Mouse (Mus musculus) kidney, postnatal 14 days (tissue): ENCODE measurements around the gene Adora3.
"Not testable (repeated sequence)": the region's sequence is repeated elsewhere in the genome, so short reads cannot be mapped to it uniquely, and the experiment has no call there.

Source experiments
- DNase-seq: peaks from one replicate; pipeline ENCODE4 v3.0.0; 2022; ENCODE audit warnings: mixed read lengths

Adora3 gene

GRCm38 (mm10) chr3:105907956-105908655, 37.4 kb downstream of the Adora3 start:
- DNase-seq: no peak

- no peak for DNase-seq
Measured at GRCm38 (mm10) chr3:105908976-105909375, 38.3 kb downstream of the Adora3 start.

DNA sequence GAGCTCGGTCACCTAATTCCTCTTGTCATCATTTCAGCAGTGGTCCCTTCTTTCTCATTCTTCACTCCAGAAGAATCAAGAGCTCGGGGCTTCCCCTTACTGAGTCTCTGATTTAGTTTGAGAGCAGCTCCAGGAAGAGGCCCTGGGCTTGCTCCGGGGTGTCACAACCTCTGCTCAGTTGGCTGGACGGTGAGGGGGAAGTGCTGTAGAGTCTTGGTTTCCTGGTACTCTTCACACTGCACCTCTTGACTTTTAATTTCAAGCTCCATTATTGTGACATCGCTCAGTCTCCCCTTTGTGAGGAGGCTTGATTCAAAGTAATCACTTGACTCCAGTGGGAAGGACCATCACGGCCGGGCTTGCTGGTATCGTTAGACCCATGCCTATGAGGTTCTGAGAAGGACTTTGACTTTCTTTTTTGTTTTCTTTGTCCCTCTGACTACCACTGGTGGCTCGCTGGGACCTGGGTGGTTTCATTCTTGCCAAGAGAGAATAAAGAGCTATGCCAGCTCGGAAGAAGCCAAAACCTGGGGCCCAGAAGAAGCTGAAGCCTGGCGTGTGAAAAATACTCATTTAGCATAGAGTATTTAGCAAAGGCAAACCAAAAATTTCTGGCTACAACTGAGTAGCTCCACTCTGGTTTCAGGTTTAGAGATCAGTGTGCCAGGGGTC, 40.0 kb downstream of the Adora3 start:
- no peak for DNase-seq

GRCm38 (mm10) chr3:105912097-105912880, 41.6 kb downstream of the Adora3 start:
- no peak for DNase-seq

GRCm38 (mm10) chr3:105913839-105914681, 43.4 kb downstream of the Adora3 start:
- no peak for DNase-seq

DNA sequence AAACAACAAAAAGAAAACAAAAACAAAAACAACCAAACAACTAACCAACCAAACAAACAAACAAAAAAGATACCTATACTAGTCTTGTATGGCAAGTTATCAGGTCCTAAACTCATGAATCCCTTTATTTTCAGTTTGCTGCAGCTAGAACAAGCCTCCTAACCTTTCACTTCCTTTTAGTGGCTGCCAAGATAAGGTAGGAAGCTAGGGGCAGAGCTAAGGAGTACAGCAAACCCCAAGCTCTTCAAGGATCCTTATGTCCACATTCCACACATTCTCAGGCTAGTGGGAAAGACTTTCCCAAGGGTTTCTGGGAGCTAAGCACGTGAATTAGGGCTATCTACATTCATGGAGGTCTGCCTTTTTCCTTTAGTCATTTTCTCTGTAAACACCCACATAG, 44.6 kb downstream of the Adora3 start:
- DNase-seq: no peak

- not testable (repeated sequence) for DNase-seq
Measured at GRCm38 (mm10) chr3:105916455-105916854, 45.8 kb downstream of the Adora3 start.

- DNase-seq: no peak
Measured at GRCm38 (mm10) chr3:105917656-105918354, 47.1 kb downstream of the Adora3 start.

GRCm38 (mm10) chr3:105918355-105918745, 47.7 kb downstream of the Adora3 start:
- no peak for DNase-seq

DNA sequence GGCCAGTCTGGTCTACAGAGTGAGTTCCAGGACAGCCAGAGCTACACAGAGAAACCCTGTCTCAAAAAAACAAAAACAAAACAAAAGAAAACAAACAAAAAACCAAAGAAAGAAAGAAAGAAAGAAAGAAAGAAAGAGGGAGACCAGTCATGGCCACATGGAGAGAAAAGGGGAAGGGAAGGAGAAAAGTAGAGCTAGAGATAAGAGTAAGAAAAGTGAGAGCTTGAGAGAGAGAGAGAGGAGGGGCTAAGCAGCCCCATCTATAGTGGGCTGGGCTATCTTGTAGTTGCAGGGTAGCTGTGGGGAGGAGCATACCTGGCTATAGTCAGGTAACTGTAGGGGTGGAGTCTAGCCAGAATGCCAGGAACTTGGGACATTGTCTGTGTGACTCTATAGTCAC, 50.1 kb downstream of the Adora3 start:
- not testable (repeated sequence) for DNase-seq

DNA sequence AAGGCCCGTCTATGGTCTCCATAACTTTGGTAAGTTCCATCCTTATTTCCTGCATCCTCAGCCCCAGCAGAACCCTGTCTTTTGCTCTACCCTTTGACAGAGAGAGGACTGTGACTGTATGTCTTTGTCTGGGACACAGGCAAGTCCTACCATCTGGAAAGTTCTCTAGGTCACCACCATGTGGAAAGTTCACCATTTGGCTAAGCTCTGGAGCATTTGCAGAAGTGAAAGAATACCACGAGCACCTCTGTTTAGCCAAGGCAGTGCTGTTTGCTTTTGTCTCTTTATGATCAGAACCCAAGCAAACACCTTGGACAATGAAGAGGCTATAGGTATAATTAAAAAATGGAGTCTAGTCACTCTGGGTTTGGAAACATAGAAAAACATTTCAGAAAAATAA, 51.3 kb downstream of the Adora3 start:
- no peak for DNase-seq

DNA sequence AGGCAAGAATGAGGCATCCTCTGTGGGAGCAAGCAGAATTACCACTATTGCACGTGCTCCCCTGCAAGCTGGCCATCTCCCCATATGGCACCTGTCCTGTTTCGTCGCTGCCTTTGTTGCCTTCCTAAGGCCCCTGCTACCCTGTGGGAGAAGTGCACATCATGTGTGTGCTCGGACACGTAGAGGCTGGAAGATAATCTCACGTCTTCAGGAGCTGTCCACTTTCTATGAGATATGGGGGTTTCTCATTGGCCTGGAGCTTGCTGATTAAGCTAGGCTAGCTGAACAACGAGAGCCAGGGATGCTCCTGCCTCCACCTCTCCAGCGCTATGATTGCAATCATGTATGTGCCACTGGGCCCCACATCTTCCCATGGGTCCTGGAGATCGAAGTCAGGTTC, 54.0 kb downstream of the Adora3 start:
- no peak for DNase-seq

- no peak for DNase-seq
Measured at GRCm38 (mm10) chr3:105927561-105928194, 57.0 kb downstream of the Adora3 start.

DNA sequence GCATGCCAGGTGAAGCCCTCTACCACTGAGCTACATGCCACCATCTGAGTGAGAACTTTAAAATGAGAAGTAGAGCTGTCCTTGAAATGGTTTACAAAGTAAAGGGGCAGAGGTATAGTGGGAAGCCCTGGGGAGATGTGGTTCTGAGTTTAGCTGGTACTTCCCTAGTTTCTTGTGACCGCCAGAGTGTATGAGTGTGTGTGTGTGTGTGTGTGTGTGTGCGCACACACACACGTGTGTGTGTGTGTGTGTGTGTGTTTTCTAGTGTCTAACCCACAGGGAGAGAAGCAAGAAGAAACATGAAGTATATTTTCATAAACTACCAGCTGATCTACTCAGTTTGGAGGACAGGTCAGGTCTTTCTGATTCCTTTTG, 57.5 kb downstream of the Adora3 start:
- DNase-seq: no peak

- no peak for DNase-seq
Measured at GRCm38 (mm10) chr3:105928781-105929180, 58.1 kb downstream of the Adora3 start.

DNA sequence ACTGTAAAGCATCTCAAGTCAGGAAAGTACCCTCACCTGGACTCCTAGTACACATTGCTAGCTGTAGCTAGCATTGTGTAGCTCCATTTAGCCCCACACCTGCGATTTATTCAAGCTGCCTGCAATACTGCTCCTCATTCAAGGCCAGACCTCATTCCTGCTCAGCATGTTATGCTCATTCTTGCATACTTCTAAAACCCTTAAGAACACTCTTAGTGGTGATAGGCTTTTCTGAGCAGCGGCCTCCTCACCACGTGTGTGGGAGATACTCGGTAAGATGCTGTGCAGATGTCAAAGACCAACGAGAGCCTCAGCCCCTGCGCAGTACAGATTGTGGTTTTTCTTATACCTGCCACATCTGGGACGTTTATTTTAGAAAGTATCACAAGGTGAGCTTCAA, 59.2 kb downstream of the Adora3 start:
- DNase-seq: no peak

- DNase-seq: no peak
Measured at GRCm38 (mm10) chr3:105931095-105931494, 60.4 kb downstream of the Adora3 start.

- no peak for DNase-seq
Measured at GRCm38 (mm10) chr3:105932240-105933071, 61.8 kb downstream of the Adora3 start, which contains the start of gene I830077J02Rik. TSS of gene I830077J02Rik (minus strand) at chr3:105932664.

- DNase-seq: no peak
Measured at GRCm38 (mm10) chr3:105933926-105934325, 63.3 kb downstream of the Adora3 start.

DNA sequence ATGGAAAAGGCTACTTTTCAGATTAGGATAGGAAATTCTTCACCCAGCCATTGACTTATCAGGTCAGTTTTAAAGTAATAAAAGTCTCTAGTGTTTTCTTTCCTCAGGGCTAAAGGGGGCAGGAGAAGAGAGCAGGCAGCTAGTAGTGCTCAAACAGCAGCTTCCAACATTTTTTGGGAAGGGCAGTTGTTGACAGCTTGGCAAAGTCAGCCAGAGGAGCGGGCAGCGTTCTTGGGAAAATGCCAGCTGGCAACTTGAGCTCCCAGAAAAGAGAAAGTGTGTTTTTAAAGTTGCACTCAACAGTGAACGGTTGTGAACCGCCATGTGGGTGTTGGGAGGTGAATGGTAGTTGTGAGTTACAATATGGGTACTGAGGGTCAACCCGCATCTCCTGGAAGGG, 64.4 kb downstream of the Adora3 start:
- peak; percentile 70 for DNase-seq

- DNase-seq: no peak
Measured at GRCm38 (mm10) chr3:105936111-105936510, 65.5 kb downstream of the Adora3 start.
